Mouse (Mus musculus) heart, adult 18-20 months (tissue): ENCODE measurements at regions not wholly inside any gene's neighbourhood (a gene's known extent, or its start where the extent isn't known, plus 50 kb on each side); places are given as distances from the start of the nearest gene placed in this dataset.

Experiments used
- DNase-seq, 2 experiments: peaks; one replicate each; pipeline ENCODE4 v3.0.0; 2021 to 2022; ENCODE audit warnings: mixed read lengths in 1 of 2

DNA sequence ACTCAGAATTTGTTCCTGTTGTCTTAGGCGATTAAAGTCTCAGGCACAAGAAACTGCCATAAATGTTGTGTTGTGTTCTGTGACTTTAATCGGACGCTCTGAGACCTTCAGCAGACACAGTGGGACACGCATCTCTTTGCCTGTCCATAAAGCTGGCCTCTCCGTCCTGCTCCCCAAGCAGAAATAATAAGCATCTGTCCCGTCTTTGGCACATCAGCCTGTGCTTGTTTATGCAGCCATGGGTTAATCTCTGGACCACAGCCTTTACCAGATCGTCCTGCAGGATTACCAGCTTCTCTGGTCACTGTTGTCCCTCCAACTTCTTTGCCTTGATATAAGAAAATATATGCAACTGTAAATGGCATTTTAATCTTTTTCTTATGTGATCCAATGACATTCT, 87.7 kb upstream of the Ret start:
- no peak for DNase-seq

- no peak for DNase-seq
Observed at GRCm38 (mm10) chr6:118283949-118284568, 86.5 kb upstream of the Ret start.

DNA sequence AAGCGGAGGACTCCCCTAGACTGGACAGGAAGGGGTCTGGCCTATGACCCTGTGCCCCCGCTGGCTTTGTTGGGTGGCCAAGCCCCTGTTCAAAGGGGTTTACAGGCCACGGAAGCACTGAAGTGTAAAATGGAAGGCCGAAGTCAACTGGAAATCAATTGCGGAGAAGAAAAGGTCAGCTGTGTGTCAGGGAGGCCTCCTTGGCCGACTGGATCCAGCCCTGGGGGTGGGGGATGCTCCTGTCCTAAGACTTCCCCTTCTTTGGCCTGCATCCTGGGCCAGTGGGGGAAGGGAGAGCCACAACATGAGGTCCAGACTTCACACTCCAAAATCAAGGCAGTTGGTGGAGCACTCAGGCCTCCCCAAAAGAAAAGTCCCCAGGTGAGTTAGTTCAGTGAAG, 66.4 kb upstream of the Ret start:
- no peak for DNase-seq

DNA sequence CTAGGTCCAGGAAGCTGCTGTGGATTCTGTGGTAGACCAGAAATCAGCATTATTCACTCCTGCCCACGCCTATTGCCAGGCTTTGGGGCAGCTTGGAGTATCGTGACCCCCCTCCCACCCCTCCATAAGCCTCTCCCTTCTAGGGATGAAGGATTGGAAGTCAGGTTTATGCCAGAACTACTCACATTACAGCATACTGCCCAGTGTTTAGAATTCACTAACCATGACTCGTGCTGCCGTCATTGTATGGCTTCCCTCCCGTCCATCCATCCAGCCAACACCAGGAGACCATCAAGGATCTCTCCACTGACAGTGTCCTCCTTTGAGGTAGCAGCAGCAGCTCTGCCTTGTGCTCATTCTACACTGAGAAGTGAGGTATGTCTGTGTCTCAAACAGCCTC, 62.4 kb upstream of the Ret start:
- no peak for DNase-seq

- DNase-seq, result no peak
Observed at GRCm38 (mm10) chr6:118254871-118255270, 57.4 kb upstream of the Ret start.

DNA sequence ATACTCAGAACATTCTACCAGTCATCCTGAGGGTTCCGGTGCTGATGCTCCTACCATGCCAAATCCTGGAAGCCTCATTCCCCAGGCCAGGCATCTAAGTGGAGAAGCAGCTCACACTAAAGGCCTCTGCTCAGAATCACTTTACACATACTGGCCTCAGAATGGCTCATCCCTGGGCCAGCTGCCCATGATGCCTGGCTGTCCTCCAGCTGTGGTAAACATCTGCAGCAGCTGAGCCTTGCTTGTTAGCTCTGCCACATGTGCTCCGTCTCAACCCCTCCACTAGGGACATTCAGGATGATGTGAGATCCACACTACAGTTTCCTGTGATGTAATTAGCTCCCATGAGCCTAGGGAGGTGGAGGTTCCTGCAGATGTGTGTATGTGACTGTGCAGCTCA, 55.2 kb upstream of the Ret start:
- DNase-seq, result peak in 1 of 2 experiments; percentile 21

GRCm38 (mm10) chr6:118251131-118251530, 53.6 kb upstream of the Ret start:
- DNase-seq, result no peak

DNA sequence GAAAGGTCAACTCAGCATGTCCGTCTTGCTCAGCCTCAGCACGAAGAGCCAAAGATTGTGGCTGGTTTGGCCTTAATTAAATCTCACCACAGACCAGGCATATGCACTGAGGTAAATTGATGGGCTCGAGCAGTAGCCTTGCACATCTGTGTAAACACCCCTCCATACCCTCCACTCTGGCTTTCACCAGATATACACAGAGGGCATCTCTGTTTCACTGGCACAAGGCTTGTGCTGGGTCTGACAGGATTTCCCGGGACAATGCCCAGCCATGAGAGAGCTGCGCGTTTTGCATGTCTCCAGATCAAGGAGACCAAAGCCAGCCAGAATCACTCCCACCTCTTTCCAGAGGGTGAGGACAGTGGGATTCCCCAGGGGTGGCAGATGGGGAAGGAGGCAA, 52.5 kb upstream of the Ret start:
- no peak for DNase-seq
